Mouse (Mus musculus) G1E (cell line): ENCODE results near the gene Slc38a3.

Experiments
- POLR2AphosphoS5 ChIP-seq: IDR thresholded peaks from 2 replicates; pipeline ENCODE4 v1.6.1; 2012; ENCODE audit warnings: low read depth, low read length, inconsistent platforms; ENCODE audit not compliant: insufficient replicate concordance
- TAL1 ChIP-seq: conservative IDR thresholded peaks from 2 replicates; pipeline ENCODE4 v1.6.1; 2012; ENCODE audit warnings: low read depth, low read length, inconsistent platforms, mixed read lengths

DNA sequence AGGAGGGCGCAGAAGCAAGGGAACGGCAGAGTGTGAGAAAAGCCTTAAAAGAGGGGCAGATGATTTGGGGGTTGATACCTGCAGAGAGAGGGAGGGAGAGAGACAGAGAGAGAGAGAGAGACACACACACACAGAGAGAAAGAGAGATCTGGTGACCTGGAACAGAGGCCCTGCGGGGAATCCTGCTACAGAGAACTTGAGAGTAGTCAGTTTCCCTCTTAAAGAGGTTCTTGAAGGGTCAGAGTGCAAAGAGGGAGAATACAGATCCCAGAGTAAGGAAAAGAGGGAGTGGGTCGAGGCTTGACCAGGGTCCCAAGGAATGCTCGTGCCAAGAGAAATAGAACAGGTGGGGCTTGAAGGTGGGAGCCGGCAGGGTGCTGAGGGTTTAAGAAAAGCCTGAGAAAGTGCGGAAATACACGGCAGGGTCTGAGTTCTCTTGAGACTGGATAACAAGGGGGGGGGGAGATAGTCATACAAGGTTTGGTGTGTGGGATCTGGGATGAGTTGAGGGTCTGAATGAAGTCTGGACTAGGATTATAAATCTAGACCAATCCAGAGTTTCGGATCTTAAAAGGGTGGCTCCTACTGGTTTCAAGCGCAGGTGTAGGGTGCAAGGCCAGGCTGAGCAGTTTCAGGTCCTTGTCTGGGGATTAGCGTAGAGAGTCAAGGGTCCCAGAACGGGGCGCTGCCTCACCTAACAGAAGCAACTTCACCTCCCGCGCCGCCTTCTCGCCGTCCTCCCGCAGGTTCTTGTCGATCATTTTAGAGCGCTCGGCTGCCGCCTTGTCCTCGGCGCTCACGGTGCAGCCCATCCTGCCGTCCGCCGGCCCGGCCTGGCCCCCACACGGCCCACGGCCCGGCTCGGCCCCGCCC, 34.7 kb downstream of the Slc38a3 start:
- TF ChIP-seq TAL1 (no peak), POLR2AphosphoS5 (no peak)
